Mouse (Mus musculus) heart, adult 18-20 months (tissue): ENCODE data around the gene Gm17018. TPM values are rescaled to one million over a fixed set of nuclear protein-coding genes. Genes with fewer than 3 reads are reported as not detected.

Source experiments
- DNase-seq, 2 experiments: peaks; one replicate each; pipeline ENCODE4 v3.0.0; 2021 to 2022; ENCODE audit warnings: mixed read lengths in 1 of 2
- total RNA-seq, 2 experiments: library from RNA; stranded (reverse); gene quantifications; 2 replicates each; pipeline ENCODE4 v1.2.3; 2021

The Gm17018 gene
- total RNA-seq, 2 experiments from 2014 or later: 19.8 to 19.9 TPM

DNA sequence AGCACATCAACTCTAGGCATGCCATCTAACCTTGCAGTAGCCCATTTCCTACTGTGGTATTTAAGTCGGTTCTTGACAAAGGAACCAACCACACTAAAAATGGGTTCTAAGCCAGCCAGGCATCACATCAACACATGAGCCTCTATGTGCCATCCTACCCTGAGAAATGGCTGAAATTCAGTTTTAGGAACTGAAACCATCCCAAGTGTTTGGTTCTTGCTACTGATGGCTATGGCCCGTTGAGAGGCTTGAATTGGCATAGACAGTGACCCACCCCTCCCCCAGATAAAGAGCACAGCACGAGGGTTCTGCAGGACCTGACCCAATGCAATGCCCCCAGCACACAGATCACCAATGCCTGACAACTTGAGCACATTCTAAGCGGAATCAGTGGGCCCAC lies 63.3 kb downstream of the Gm17018 start:
- DNase-seq: no peak

DNA sequence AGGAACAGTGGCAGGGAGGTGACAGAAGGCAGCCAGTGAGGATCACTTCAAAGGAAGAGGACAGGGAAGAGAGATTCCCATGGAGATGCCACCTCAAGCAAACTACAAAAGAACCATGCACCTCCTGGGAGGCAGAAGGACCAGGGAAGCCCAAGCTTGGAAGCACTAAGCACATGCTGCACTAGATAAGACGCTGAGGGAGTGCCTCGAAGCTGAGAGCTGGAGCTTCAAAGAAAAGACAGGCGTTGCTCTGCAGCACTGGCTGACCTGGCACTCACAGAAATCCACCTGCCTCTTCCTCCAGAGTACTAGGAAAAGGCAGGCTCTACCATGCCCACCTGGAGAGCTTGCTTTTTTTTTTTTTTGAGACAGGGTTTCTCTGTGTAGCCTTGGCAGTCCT lies 66.6 kb downstream of the Gm17018 start:
- no peak for DNase-seq

DNA sequence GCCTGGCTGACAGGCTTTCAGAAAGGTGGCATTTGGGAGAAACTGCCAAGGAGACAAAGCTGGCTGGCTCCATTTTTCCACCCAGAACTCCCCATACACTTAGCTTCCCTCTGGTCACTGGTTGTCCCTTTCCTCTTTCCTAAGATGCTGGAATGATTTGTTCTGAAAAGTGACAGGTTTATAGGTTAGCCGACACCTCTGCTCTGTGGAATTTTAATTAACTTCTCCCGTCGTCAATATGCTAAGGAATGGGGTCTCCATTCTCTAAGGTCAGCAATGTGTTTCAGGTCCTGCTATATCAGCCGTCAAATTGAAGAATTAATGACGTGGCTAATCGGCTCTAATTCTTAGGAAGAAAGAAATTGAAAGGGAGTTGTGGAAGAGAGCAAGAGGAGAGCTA lies 68.2 kb downstream of the Gm17018 start:
- DNase-seq: no peak

DNA sequence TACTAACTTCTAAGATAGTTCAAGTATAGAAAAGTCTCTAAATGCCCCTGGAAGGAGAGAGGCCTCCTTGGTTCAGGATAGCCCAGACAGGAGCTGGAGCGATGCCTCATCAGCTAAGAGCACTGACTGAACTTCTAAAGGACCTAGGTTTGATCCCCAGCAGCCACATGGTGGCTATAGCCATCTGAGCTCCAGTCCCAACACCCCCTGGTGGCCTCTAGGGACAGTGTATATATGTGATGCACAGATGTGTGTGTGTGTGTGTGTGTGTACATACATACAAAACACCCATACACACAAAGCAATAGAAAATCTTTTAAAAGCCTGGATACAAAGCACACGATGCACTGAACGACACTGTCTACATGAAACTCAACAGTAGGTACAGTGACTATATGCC lies 68.8 kb downstream of the Gm17018 start:
- DNase-seq: no peak

Other genes starting within 250 kb of the Gm17018 start
- gene Btrc, start 196.9 kb upstream of the Gm17018 start, total RNA-seq: 10 to 100 TPM; 22.2 to 25.7 TPM
- 10 to 100 TPM; 10.3 to 10.4 TPM for gene Poll, start 84 bp upstream of the Gm17018 start, total RNA-seq
- gene Fbxw4, start 99.7 kb downstream of the Gm17018 start, total RNA-seq: 10 to 100 TPM; 26.9 to 31.0 TPM
- not detected for gene Fgf8, start 182.3 kb downstream of the Gm17018 start, total RNA-seq
- 10 to 100 TPM; 17.5 to 18.3 TPM for gene Npm3, start 189.0 kb downstream of the Gm17018 start, total RNA-seq
- 10 to 100 TPM; 72.5 to 76.3 TPM for gene Mgea5, start 223.2 kb downstream of the Gm17018 start, total RNA-seq